Mouse (Mus musculus) heart, postnatal 0 days (tissue): Measurements from ENCODE around the gene Rabif.

ENCODE experiments used
- CTCF ChIP-seq: IDR thresholded peaks from 2 replicates; pipeline ENCODE4 v1.5.1; 2016; ENCODE audit warnings: antibody characterized with exemption, control low read depth, low read depth
- EP300 ChIP-seq: IDR thresholded peaks from 2 replicates; pipeline ENCODE4 v1.6.1; 2016; ENCODE audit warnings: antibody characterized with exemption, low read depth

- TF ChIP-seq EP300 = no peak
- TF ChIP-seq CTCF = no peak
Observed at GRCm38 (mm10) chr1:134525015-134525414, 30.6 kb downstream of the Rabif start.
